Mouse (Mus musculus): ENCODE measurements around the gene Smyd3. TPM values are rescaled to one million over a fixed set of nuclear protein-coding genes. Genes with fewer than 3 reads are reported as not detected.
A peak's percentile ranks its signal among the peaks of the same experiment; 100 is the strongest.

The Smyd3 gene
- polyA plus RNA-seq, 1 experiment from 2014 or later: 16.1 TPM

DNA sequence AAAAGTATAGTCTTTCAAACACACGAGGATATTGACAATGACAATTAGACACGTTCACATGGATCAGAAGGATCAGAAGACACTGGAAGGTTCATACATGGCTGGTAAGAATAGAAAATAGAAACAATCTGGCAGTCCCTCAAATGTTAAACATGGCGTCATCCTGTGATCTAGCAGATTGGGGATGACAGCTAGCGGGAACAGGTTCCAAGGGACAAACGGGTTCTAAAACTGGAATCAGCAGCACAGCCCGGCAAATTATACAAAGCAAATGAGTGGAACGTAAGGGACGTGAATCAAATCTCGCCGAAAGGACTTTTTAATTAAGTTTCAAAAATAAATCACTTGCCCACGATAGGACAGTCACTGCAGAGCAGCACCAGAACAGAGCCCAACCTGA is 81.2 kb downstream of the Smyd3 start:
- H3K27me3 ChIP-seq (ENCODE audit: insufficient read depth, poor library complexity, severe bottlenecking): peaks cover 4% of the 10 kb centered on the region; the same call in 1 of the 2 replicates
- peaks cover 10% of the 10 kb centered on the region for H3K4me1 ChIP-seq
- no peaks in the 10 kb centered on the region for H3K9me3 ChIP-seq
- 88% methylated on average over 11 of the region's 11 CpGs for WGBS
- H3K36me3 ChIP-seq: no peaks in the 10 kb centered on the region
- no peak overlapping the region for H3K4me3 ChIP-seq
- H3K27ac ChIP-seq: no peak overlapping the region
- no peak for DNase-seq (ENCODE audit: low spot score)

DNA sequence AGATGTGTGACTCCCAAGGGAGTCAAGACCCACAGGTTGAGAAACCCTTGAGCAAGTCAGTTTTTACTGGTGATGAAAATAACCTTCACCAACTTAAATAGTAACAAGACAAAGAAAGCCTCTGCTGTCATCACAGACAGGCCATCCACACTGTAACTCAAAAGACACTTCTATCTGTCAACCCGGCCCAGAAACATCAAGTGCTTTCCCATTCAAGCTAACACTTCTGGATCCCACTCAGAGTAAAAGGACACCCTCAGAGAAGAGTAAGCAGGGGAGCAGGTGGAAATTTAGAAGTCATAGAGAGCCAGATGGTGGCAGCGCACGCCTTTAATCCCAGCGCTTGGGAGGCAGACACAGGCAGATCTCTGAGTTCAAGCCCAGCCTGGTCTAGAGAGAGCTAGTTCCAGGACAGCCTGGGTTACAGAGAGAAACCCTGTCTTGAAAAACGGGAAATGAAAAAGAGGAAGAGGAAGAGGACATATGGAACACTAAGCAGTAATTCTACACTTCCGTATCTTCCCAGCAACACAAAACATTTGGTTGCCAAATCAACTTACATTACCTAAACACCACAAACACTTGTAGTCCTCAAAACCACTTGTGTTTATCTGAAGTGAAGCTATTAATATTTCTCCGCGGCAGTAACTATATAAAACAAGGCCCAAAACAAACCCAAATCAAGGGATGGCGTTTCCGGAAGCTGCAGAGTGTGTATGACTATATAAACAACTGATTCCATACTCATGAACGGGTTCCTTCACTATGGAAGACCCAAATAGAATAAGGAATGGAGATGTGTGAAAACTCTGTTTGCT is 83.2 kb downstream of the Smyd3 start:
- no peak overlapping the region for H3K27ac ChIP-seq
- peak; percentile 84 for DNase-seq (ENCODE audit: low spot score)
- 70% methylated on average over 11 of the region's 11 CpGs for WGBS

DNA sequence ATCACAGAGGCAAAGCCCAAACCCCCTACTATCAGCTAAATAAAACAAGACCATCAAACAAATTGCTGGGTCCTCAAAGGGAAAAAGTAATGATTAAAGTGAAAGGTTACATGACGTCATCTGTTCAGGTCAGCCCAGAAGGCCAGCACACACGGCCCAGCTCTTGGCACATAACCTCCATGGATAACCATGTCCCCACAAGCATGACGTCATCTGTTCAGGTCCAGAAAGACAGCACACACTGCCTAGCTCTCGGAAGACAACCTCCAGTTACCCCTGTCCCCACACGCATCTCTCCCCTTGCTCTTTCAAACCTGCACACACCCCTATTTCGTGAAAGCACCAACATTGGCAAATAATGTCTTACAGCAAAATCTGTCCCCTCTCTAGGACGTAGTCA is 84.0 kb downstream of the Smyd3 start:
- Histone ChIP-seq H3K9me3 (no peaks in the 10 kb centered on the region), H3K4me1 (peaks cover 9% of the 10 kb centered on the region; the same call in 1 of the 2 replicates), H3K36me3 (no peaks in the 10 kb centered on the region), H3K4me3 (no peak overlapping the region), H3K27ac (no peak overlapping the region), H3K27me3 (ENCODE audit: insufficient read depth, poor library complexity, severe bottlenecking) (peaks cover 4% of the 10 kb centered on the region; the same call in 1 of the 2 replicates)
- WGBS: 65% methylated on average over 7 of the region's 7 CpGs
- no peak for DNase-seq (ENCODE audit: low spot score)

More for the DNA sequence above, 83.2 kb downstream of the Smyd3 start:
- peaks cover 9% of the 10 kb centered on the region; the same call in 1 of the 2 replicates for H3K4me1 ChIP-seq
- peaks cover 4% of the 10 kb centered on the region; the same call in 1 of the 2 replicates for H3K27me3 ChIP-seq (ENCODE audit: insufficient read depth, poor library complexity, severe bottlenecking)
- no peaks in the 10 kb centered on the region for H3K36me3 ChIP-seq
- no peaks in the 10 kb centered on the region for H3K9me3 ChIP-seq
- H3K4me3 ChIP-seq: no peak overlapping the region

DNA sequence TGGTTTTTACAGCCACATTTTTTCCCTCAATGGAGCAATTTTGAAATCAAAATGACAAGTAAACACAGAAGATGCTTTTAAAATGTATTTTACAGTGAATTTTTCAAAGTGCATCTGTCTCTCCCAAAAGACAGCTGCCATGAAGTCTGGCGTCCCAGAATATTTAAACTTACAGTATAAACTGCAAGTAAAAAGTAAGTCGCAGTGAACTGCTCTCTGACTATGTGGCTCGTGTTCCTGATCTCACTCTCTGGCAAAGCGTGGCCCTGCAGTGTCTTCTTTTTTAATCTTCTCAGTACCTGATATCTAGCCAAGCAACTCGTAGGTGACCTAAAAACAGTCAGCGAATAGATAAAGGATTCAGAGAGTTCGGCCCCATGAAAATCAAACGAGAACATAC is 84.5 kb downstream of the Smyd3 start:
- Histone ChIP-seq H3K36me3 (no peaks in the 10 kb centered on the region), H3K27me3 (ENCODE audit: insufficient read depth, poor library complexity, severe bottlenecking) (peaks cover 4% of the 10 kb centered on the region; the same call in 1 of the 2 replicates), H3K4me1 (peaks cover 9% of the 10 kb centered on the region; the same call in 1 of the 2 replicates), H3K4me3 (no peak overlapping the region), H3K27ac (no peak overlapping the region), H3K9me3 (no peaks in the 10 kb centered on the region)
- no peak for DNase-seq (ENCODE audit: low spot score)
- WGBS: 80% methylated on average over 8 of the region's 8 CpGs

DNA sequence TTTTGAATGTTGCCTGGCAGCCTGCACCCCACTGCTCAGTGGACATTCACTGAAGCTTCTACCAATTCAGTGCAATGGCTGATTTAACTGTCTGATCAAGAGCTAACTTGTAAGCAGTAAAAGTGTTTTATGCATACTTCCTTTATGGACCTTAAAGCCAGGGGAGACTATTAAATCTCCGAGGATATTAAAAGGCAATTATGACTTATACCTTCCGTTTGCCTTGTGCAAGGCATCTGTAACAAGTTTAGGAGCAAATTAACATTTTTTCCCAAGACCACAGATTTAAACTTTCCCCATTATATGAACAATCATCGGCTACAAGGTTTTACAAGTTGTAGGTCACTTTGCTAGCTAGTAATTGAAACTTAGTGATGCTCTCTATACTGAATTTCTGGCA is 87.8 kb downstream of the Smyd3 start:
- no peak for DNase-seq (ENCODE audit: low spot score)
- WGBS: 86% methylated on average over 3 of the region's 3 CpGs
- H3K4me3 ChIP-seq: no peak overlapping the region

DNA sequence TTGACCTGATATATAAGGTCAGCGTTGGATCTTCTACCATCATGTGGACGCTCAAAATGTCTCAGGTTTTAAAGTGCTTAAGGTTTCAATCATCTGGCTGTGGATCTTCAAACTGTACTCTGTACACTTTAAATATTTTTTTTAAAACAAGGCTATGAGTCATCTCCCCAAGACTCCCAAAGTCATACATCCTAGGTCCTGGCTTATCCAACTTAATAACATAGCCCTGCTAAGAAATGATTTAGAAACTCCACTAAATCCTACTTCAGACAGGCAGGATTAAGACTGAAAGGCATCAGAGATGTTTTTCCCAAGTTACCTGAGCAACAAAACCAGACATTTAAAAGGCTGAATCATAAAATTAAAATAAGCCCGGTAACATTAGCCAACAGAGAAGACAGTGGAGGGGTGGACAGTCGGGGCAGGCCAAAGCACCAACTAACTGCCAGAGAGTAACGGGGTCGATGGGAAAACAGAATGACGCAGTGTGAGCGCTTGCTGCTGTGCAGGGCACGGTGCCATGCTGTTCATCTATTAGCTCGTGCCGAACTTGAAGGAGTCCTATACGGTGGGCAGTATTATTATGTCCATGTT is 92.9 kb downstream of the Smyd3 start:
- no peak for DNase-seq (ENCODE audit: low spot score)
- Histone ChIP-seq H3K36me3 (no peaks in the 10 kb centered on the region), H3K27me3 (ENCODE audit: insufficient read depth, poor library complexity, severe bottlenecking) (no peaks in the 10 kb centered on the region), H3K27ac (no peak overlapping the region), H3K4me3 (no peak overlapping the region), H3K9me3 (no peaks in the 10 kb centered on the region), H3K4me1 (no peaks in the 10 kb centered on the region)
- 91% methylated on average over 12 of the region's 12 CpGs for WGBS

More for the DNA sequence above, 87.8 kb downstream of the Smyd3 start:
- H3K27me3 ChIP-seq (ENCODE audit: insufficient read depth, poor library complexity, severe bottlenecking): peaks cover 4% of the 10 kb centered on the region; the same call in 1 of the 2 replicates
- H3K4me1 ChIP-seq: 0 out of 2 replicates have a peak, but pooled peaks cover 9% of the 10 kb centered on the region
- H3K27ac ChIP-seq: no peak overlapping the region
- no peaks in the 10 kb centered on the region for H3K9me3 ChIP-seq
- H3K36me3 ChIP-seq: no peaks in the 10 kb centered on the region

- Histone ChIP-seq H3K27ac (no peak overlapping the region), H3K4me3 (no peak overlapping the region), H3K9me3 (no peaks in the 10 kb centered on the region), H3K27me3 (ENCODE audit: insufficient read depth, poor library complexity, severe bottlenecking) (no peaks in the 10 kb centered on the region), H3K36me3 (no peaks in the 10 kb centered on the region), H3K4me1 (no peaks in the 10 kb centered on the region)
- DNase-seq (ENCODE audit: low spot score): no peak
- WGBS: 74% methylated on average over 4 of the region's 4 CpGs
These were observed 98.8 kb downstream of the Smyd3 start for GRCm38 (mm10) chr1:179419091-179419490.

DNA sequence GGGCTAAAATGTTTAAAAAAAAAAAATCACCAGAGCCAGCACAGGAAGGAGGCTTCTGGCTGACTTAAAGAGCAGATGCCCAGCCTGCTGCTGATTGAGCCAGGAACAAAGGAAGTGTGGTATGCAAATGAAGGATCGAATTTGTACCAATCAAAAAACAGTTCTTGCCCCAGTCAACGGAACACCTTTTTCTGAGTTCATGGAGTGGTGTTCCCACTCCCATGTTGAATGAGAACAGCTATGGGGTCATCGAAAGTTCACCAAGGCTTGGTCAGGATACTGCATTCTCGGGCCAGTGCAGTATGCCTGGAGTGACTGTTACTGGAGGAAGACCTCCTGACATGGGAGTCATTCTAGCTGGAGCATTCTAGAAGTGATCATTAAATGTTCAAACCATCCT is 109.8 kb downstream of the Smyd3 start:
- WGBS: 84% methylated on average over 4 of the region's 4 CpGs
- Histone ChIP-seq H3K9me3 (no peaks in the 10 kb centered on the region), H3K36me3 (peaks cover 9% of the 10 kb centered on the region; the same call in 1 of the 2 replicates), H3K27ac (no peak overlapping the region), H3K4me3 (no peak overlapping the region), H3K4me1 (no peaks in the 10 kb centered on the region), H3K27me3 (ENCODE audit: insufficient read depth, poor library complexity, severe bottlenecking) (no peaks in the 10 kb centered on the region)
- DNase-seq (ENCODE audit: low spot score): no peak

DNA sequence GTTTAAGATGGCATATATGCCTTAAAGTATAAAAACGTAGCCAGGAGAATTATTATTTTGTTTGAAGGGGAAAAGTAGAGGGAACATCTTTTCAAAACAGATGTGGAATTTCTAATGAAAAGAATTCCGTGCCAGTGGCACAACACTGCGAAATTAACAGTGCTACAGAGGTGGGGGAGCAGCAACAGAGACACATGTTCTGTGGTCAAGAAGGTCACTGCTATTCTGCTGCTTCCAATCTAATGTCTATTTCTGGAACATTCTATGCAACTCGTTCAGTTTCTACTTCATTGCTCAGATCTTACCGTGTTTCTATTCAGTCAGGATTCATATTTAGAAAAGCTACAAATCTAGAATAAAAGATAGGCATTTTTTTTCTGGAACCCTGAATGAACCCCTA is 117.0 kb downstream of the Smyd3 start:
- H3K36me3 ChIP-seq: no peaks in the 10 kb centered on the region
- DNase-seq (ENCODE audit: low spot score): no peak
- 65% methylated on average over 5 of the region's 5 CpGs for WGBS
- no peak overlapping the region for H3K4me3 ChIP-seq
- no peaks in the 10 kb centered on the region for H3K27me3 ChIP-seq (ENCODE audit: insufficient read depth, poor library complexity, severe bottlenecking)
- no peaks in the 10 kb centered on the region for H3K9me3 ChIP-seq
- no peaks in the 10 kb centered on the region for H3K4me1 ChIP-seq
- H3K27ac ChIP-seq: no peak overlapping the region

- H3K4me3 ChIP-seq: no peak overlapping the region
- 88% methylated on average over 4 of the region's 4 CpGs for WGBS
- H3K27me3 ChIP-seq (ENCODE audit: insufficient read depth, poor library complexity, severe bottlenecking): no peaks in the 10 kb centered on the region
- no peaks in the 10 kb centered on the region for H3K36me3 ChIP-seq
- no peak for DNase-seq (ENCODE audit: low spot score)
- H3K27ac ChIP-seq: no peak overlapping the region
- H3K4me1 ChIP-seq: no peaks in the 10 kb centered on the region
- H3K9me3 ChIP-seq: no peaks in the 10 kb centered on the region
These were observed 119.2 kb downstream of the Smyd3 start for GRCm38 (mm10) chr1:179398639-179399038.

DNA sequence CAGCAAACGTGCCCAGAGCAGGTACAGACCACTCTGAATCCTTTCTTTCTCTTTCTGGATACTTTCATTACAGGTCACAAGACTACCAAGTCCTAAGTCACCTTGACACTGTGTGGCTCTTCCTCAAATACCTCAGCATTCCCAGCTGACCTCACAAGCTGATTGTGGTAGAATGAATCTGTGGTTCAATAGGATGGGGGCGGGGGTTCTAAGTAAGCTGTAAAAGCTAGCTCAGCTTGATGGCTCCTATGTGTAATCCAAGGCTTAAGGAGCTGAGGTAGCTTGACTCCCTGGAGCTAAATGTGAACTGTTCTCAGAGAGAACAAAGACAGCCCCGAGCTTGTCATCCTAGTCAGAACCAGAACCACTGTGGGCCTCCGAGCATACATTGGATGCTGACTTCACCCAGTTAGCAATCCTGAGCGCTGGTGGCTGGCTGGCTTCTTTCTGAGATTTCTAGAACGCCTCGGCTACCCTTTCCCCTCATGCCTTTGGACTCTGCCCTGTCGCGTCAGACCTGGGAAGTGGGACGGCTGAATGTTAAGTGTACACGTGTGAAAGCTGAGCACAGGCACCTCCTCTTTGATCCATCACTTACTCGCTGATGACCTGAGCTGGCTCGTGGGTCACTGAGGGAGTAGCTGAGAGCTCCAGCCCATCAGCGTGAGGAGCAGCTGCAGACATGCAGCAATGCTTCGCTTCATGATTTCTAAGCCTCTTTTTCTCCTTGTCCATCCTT is 131.4 kb downstream of the Smyd3 start:
- DNase-seq (ENCODE audit: low spot score): no peak
- Histone ChIP-seq H3K36me3 (no peaks in the 10 kb centered on the region), H3K4me3 (no peak overlapping the region), H3K27ac (peak overlapping the region; percentile 47), H3K4me1 (peaks cover 7% of the 10 kb centered on the region), H3K27me3 (ENCODE audit: insufficient read depth, poor library complexity, severe bottlenecking) (no peaks in the 10 kb centered on the region), H3K9me3 (no peaks in the 10 kb centered on the region)
- 57% methylated on average over 15 of the region's 15 CpGs for WGBS

GRCm38 (mm10) chr1:179385691-179386090 is 132.2 kb downstream of the Smyd3 start:
- peaks cover 7% of the 10 kb centered on the region for H3K4me1 ChIP-seq
- no peaks in the 10 kb centered on the region for H3K36me3 ChIP-seq
- no peak for DNase-seq (ENCODE audit: low spot score)
- 88% methylated on average over 7 of the region's 7 CpGs for WGBS
- no peaks in the 10 kb centered on the region for H3K27me3 ChIP-seq (ENCODE audit: insufficient read depth, poor library complexity, severe bottlenecking)
- no peaks in the 10 kb centered on the region for H3K9me3 ChIP-seq
- H3K4me3 ChIP-seq: no peak overlapping the region
- H3K27ac ChIP-seq: no peak overlapping the region

DNA sequence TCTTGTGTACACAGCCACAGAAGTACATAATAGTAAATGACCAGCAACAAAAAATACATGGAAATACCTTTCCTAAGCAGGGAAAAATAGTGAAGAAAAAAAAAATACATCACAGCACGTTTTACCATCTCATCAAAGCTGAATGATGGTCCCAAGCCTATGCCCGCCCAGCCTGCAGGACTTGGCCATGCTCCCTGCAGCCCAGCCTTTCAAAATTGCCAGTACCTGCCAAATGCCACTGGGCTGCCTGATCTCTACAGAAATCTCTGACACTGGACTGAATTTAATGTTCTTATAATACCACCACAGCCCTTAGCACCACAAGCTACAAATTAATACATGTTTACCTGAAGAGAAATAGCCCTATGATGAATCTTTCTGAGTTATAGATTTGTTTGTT is 133.5 kb downstream of the Smyd3 start:
- no peak for DNase-seq (ENCODE audit: low spot score)
- Histone ChIP-seq H3K4me3 (no peak overlapping the region), H3K4me1 (peaks cover 7% of the 10 kb centered on the region), H3K36me3 (no peaks in the 10 kb centered on the region), H3K27me3 (ENCODE audit: insufficient read depth, poor library complexity, severe bottlenecking) (no peaks in the 10 kb centered on the region), H3K27ac (no peak overlapping the region), H3K9me3 (no peaks in the 10 kb centered on the region)
- 68% methylated on average over 2 of the region's 2 CpGs for WGBS
